Mouse (Mus musculus) limb, embryonic 13.5 days (tissue): ENCODE measurements around the gene Lce3f. TPM values are rescaled to one million over a fixed set of nuclear protein-coding genes. Genes with fewer than 3 reads are reported as not detected.

Experiments used
- ATAC-seq: fragments of 200-750 bp; cut with Nextera tagmentation; 2 replicates; pipeline ENCODE4 v1.8.0; 2017; ENCODE audit warnings: low read depth, moderate number of reproducible peaks, moderate TSS enrichment; ENCODE audit not compliant: low FRiP score
- H3K27ac ChIP-seq: fragments of 300-500 bp; sonication (generic); 2 replicates; pipeline ENCODE4 v1.5.1; 2015; ENCODE audit warnings: inconsistent platforms, mild to moderate bottlenecking, moderate library complexity
- H3K27me3 ChIP-seq: fragments of 300-500 bp; sonication (generic); 2 replicates; pipeline ENCODE4 v1.6.1; 2015; ENCODE audit warnings: mild to moderate bottlenecking, inconsistent platforms
- H3K36me3 ChIP-seq: fragments of 300-500 bp; sonication (generic); 2 replicates; pipeline ENCODE4 v1.6.1; 2015; ENCODE audit warnings: inconsistent platforms, mild to moderate bottlenecking, moderate library complexity
- H3K4me1 ChIP-seq: fragments of 300-500 bp; sonication (generic); 2 replicates; pipeline ENCODE4 v1.6.1; 2015; ENCODE audit warnings: inconsistent platforms
- H3K4me2 ChIP-seq: fragments of 300-500 bp; sonication (generic); replicated peaks from 2 replicates; pipeline ENCODE4 v1.6.1; 2015; ENCODE audit warnings: inconsistent platforms, mild to moderate bottlenecking, moderate library complexity
- H3K4me3 ChIP-seq: fragments of 300-500 bp; sonication (generic); 2 replicates; pipeline ENCODE4 v1.5.1; 2015; ENCODE audit warnings: moderate library complexity, mild to moderate bottlenecking, inconsistent platforms
- H3K9ac ChIP-seq: fragments of 300-500 bp; sonication (generic); 2 replicates; pipeline ENCODE4 v1.6.1; 2015; ENCODE audit warnings: mild to moderate bottlenecking, inconsistent platforms
- H3K9me3 ChIP-seq: fragments of 300-500 bp; sonication (generic); 2 replicates; pipeline ENCODE4 v1.6.1; 2016; ENCODE audit warnings: inconsistent platforms
- WGBS: fragments of 180-500 bp; shearing (Covaris S2); methylation state at CpG from one replicate; pipeline ENCODE4 v1.1.7; 2015; 5-methylcytosine and 5-hydroxymethylcytosine counted together
- polyA plus RNA-seq: library from polyadenylated mRNA; unstranded; fragments of >200 nt; fragmentation: Nextera tagmentation; extraction: Ambion mirVana; gene quantifications from 2 replicates; pipeline ENCODE4 v1.2.1, GENCODE M21; 2015

The Lce3f gene
- polyA plus RNA-seq, 1 experiment from 2014 or later: not detected

- no peak overlapping the region for H3K9ac ChIP-seq
- no peak overlapping the region for H3K4me3 ChIP-seq
- H3K36me3 ChIP-seq: no peaks in the 10 kb centered on the region
- ATAC-seq: no peak
- H3K4me1 ChIP-seq: no peaks in the 10 kb centered on the region
- 88% methylated on average over 1 of the region's 1 CpGs for WGBS
- H3K4me2 ChIP-seq: no peak overlapping the region
- H3K27ac ChIP-seq: no peak overlapping the region
- peaks cover 4% of the 10 kb centered on the region; the same call in 1 of the 2 replicates for H3K27me3 ChIP-seq
- H3K9me3 ChIP-seq: no peaks in the 10 kb centered on the region
Observed at GRCm38 (mm10) chr3:93021171-93021570, 29.1 kb downstream of the Lce3f start.

DNA sequence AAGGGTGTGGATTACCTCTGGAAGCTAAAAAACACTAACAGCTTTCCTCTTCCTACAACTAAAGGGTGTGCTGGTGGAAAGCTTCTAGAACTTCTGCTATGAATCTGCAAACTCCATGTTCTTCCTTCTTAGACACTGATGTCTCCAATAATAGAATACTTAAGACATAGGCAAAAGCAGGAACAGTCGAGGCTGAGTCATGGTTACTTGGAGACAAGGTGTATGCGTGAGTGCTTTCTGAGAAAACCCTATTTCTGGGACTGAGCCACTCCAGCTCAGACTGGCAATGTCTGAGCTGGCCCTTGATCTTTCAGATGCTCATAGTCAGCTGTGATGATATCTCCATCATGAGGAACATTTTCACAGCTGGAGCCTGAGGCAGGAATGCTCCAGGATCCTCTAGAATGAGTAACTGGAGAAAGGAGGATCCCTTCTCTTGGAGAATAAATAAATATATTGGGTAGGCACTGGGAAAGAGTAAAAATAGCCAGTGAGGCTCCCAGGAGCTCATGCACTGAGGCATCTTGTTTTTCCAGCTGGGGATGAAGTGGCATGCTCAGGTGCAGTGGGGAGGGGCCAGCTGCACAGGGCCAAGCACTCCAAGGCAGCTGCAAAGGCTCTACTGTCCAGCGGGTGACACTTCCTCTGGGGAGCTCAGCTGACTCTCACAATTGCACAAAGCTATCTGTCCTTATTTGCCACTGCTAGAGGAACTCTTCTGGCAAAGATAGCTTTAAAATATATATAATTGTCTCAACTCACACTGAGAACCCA is 31.6 kb downstream of the Lce3f start:
- H3K27me3 ChIP-seq: no peaks in the 10 kb centered on the region
- no peak overlapping the region for H3K4me3 ChIP-seq
- no peaks in the 10 kb centered on the region for H3K4me1 ChIP-seq
- 74% methylated on average over 3 of the region's 3 CpGs for WGBS
- no peak overlapping the region for H3K4me2 ChIP-seq
- H3K36me3 ChIP-seq: no peaks in the 10 kb centered on the region
- no peaks in the 10 kb centered on the region for H3K9me3 ChIP-seq
- H3K27ac ChIP-seq: no peak overlapping the region
- no peak overlapping the region for H3K9ac ChIP-seq
- ATAC-seq: no peak

- Histone ChIP-seq H3K9me3 (no peaks in the 10 kb centered on the region), H3K4me1 (no peaks in the 10 kb centered on the region), H3K9ac (no peak overlapping the region), H3K27ac (no peak overlapping the region), H3K4me2 (no peak overlapping the region), H3K27me3 (no peaks in the 10 kb centered on the region), H3K4me3 (no peak overlapping the region), H3K36me3 (no peaks in the 10 kb centered on the region)
- ATAC-seq: no peak
- WGBS: 71% methylated on average over 2 of the region's 2 CpGs
Observed at GRCm38 (mm10) chr3:93025486-93025885, 33.5 kb downstream of the Lce3f start.

GRCm38 (mm10) chr3:93031450-93031849 is 39.4 kb downstream of the Lce3f start:
- Histone ChIP-seq H3K4me2 (no peak overlapping the region), H3K4me3 (no peak overlapping the region), H3K27ac (no peak overlapping the region), H3K9me3 (no peaks in the 10 kb centered on the region), H3K9ac (no peak overlapping the region), H3K36me3 (no peaks in the 10 kb centered on the region), H3K27me3 (no peaks in the 10 kb centered on the region), H3K4me1 (no peaks in the 10 kb centered on the region)
- peak; percentile 66; the same call in 1 of the 2 replicates for ATAC-seq
- 55% methylated on average over 5 of the region's 5 CpGs for WGBS

Other genes starting within 250 kb of the Lce3f start
- not detected in 2 replicates for gene Lce1g, start 239.9 kb upstream of the Lce3f start, polyA plus RNA-seq
- not detected in 2 replicates for gene Lce1h, start 227.2 kb upstream of the Lce3f start, polyA plus RNA-seq
- gene Lce1i, start 213.3 kb upstream of the Lce3f start, polyA plus RNA-seq: not detected in 2 replicates
- not detected in 2 replicates for gene Lce1j, start 201.7 kb upstream of the Lce3f start, polyA plus RNA-seq
- gene Lce1k, start 184.3 kb upstream of the Lce3f start, polyA plus RNA-seq: not detected in 2 replicates
- gene Kprp, start 165.0 kb upstream of the Lce3f start, polyA plus RNA-seq: not detected in 2 replicates
- gene Lce1l, start 140.9 kb upstream of the Lce3f start, polyA plus RNA-seq: not detected in 2 replicates
- gene 2310050C09Rik, start 122.0 kb upstream of the Lce3f start, polyA plus RNA-seq: 0.13 TPM in 1 of 2 replicates, not detected in the other
- gene Lce3a, start 66.0 kb upstream of the Lce3f start, polyA plus RNA-seq: not detected in 2 replicates
- not detected in 2 replicates for gene Lce3b, start 59.2 kb upstream of the Lce3f start, polyA plus RNA-seq
- gene Lce3c, start 47.7 kb upstream of the Lce3f start, polyA plus RNA-seq: 0.28 TPM in 1 of 2 replicates, not detected in the other
- not detected in 2 replicates for gene Lce3d, start 34.8 kb upstream of the Lce3f start, polyA plus RNA-seq
- not detected in 2 replicates for gene Lce3e, start 25.2 kb upstream of the Lce3f start, polyA plus RNA-seq
- gene Crct1, start 23.5 kb downstream of the Lce3f start, polyA plus RNA-seq: 0.42 and 1.0 TPM in 2 replicates
- gene Lce1m, start 26.8 kb downstream of the Lce3f start, polyA plus RNA-seq: not detected in 2 replicates
- gene Gm4858, start 76.6 kb downstream of the Lce3f start, polyA plus RNA-seq: not detected in 2 replicates
- not detected in 2 replicates for gene Crnn, start 152.6 kb downstream of the Lce3f start, polyA plus RNA-seq
- gene Flg2, start 205.1 kb downstream of the Lce3f start, polyA plus RNA-seq: not detected in 2 replicates